Mouse (Mus musculus) intestine, embryonic 14.5 days (tissue): ENCODE results near the gene Arl5c. TPM values are rescaled to one million over a fixed set of nuclear protein-coding genes. Genes with fewer than 3 reads are reported as not detected.

Source experiments
- ATAC-seq: fragments of 200-750 bp; cut with Nextera tagmentation; replicated peaks from 2 replicates; pipeline ENCODE4 v1.8.0; 2017; ENCODE audit warnings: low read depth, moderate number of reproducible peaks, moderate TSS enrichment, moderate library complexity; ENCODE audit not compliant: low FRiP score, low TSS enrichment
- DNase-seq: peaks from one replicate; pipeline ENCODE4 v3.0.0-alpha.2; 2018; ENCODE audit warnings: low spot score
- H3K27ac ChIP-seq: fragments of 300-500 bp; sonication (generic); 2 replicates; pipeline ENCODE4 v1.5.1; 2014; ENCODE audit warnings: low read depth, mild to moderate bottlenecking, control low read depth
- H3K27me3 ChIP-seq: fragments of 300-500 bp; sonication (generic); replicated peaks from 2 replicates; pipeline ENCODE4 v1.6.1; 2014; ENCODE audit warnings: low read length, control low read depth; ENCODE audit not compliant: control insufficient read depth, insufficient read depth
- H3K36me3 ChIP-seq: fragments of 300-500 bp; sonication (generic); 2 replicates; pipeline ENCODE4 v1.6.1; 2014; ENCODE audit warnings: low read length, control low read depth; ENCODE audit not compliant: control insufficient read depth, insufficient read depth
- H3K4me1 ChIP-seq: fragments of 300-500 bp; sonication (generic); replicated peaks from 2 replicates; pipeline ENCODE4 v1.6.1; 2014; ENCODE audit warnings: low read length, control low read depth, mixed read lengths; ENCODE audit not compliant: control insufficient read depth, insufficient read depth
- H3K4me2 ChIP-seq: fragments of 300-500 bp; sonication (generic); 2 replicates; pipeline ENCODE4 v1.6.1; 2014; ENCODE audit warnings: low read length
- H3K4me3 ChIP-seq: fragments of 300-500 bp; sonication (generic); 2 replicates; pipeline ENCODE4 v1.5.1; 2014; ENCODE audit warnings: low read depth, low read length, control low read depth, mixed read lengths
- H3K9ac ChIP-seq: fragments of 300-500 bp; sonication (generic); 2 replicates; pipeline ENCODE4 v1.6.1; 2014; ENCODE audit warnings: mild to moderate bottlenecking, low read length
- H3K9me3 ChIP-seq: fragments of 300-500 bp; sonication (generic); 2 replicates; pipeline ENCODE4 v1.6.1; 2016; ENCODE audit warnings: low read length, control low read depth; ENCODE audit not compliant: control insufficient read depth
- WGBS: fragments of 180-500 bp; shearing (Covaris S2); extraction: QIAGEN DNeasy Blood & Tissue Kit; methylation state at CpG from one replicate; pipeline ENCODE4 v1.1.7; 2014; 5-methylcytosine and 5-hydroxymethylcytosine counted together
- polyA plus RNA-seq: library from polyadenylated mRNA; unstranded; fragments of >200 nt; fragmentation: Nextera tagmentation; extraction: Ambion mirVana; gene quantifications from 2 replicates; pipeline ENCODE4 v1.2.1, GENCODE M21; 2014

Arl5c gene
- polyA plus RNA-seq, 1 experiment from 2014 or later = 13.8 TPM

DNA sequence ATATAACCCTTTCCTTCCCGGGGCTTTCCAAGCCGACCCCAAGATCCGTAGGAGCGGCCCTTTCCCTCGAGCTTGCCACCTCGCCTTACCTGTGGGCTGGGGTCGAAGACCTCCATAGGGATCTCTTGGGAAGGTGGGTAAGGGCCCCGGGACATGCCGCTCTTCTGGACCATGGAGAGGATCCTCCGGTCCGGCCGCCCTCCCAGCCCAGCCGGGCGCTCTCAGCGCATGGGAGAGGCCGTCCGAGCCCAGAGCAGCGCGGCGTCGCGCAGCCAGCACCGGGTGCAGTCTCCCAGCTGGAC lies 26.2 kb upstream of the Arl5c start:
- H3K9ac ChIP-seq = peak overlapping the region; percentile 71
- 0 out of 2 replicates have a peak, but pooled peaks cover 6% of the 10 kb centered on the region for H3K36me3 ChIP-seq
- peak overlapping the region; percentile 92 for H3K4me2 ChIP-seq
- H3K9me3 ChIP-seq = no peaks in the 10 kb centered on the region
- peaks cover 27% of the 10 kb centered on the region for H3K4me1 ChIP-seq
- no peaks in the 10 kb centered on the region for H3K27me3 ChIP-seq
- WGBS = 1% methylated on average over 12 of the region's 23 CpGs
- H3K4me3 ChIP-seq = peak overlapping the region; percentile 80
- peak overlapping the region; percentile 89 for H3K27ac ChIP-seq
- DNase-seq (peak; percentile 71), ATAC-seq (peak; percentile 21)

DNA sequence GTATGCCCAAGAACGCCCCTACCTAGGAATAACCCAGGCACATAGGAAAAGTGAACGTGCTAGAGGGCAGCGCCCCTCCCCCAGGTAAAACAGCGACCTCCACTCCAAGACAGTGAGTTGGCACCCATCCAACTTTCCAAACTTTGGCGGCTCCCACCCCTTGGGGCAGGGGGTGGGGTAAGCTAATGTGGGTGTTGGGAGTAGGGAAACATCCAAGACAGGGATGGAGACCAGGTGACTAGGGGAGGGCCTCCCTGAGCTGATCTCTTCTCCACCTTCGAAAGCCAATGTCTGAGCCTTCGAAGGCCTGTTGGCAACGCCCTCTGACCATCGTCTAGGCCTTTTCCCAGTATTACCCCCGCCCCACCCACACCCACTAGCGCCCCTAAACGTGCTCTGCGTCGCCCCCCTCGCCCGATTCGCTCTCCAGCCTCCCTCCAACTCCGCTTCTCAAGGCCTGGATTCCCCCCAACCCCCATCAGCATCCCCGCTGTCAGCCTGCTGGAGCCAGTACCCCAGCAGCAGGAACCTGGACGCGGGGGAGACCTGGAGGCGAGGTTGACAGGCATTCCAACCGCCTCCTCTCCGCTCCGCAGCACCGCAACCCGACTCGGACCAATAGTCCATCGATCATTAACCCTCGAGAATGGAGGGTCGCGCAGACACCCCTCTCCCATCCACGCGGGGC lies 25.7 kb upstream of the Arl5c start:
- peaks cover 27% of the 10 kb centered on the region for H3K4me1 ChIP-seq
- DNase-seq = peak; percentile 73
- H3K36me3 ChIP-seq = 0 out of 2 replicates have a peak, but pooled peaks cover 7% of the 10 kb centered on the region
- H3K4me3 ChIP-seq = peak overlapping the region; percentile 80
- peak overlapping the region; percentile 71 for H3K9ac ChIP-seq
- peak overlapping the region; percentile 89; the same call in 1 of the 2 replicates for H3K27ac ChIP-seq
- peak overlapping the region; percentile 92 for H3K4me2 ChIP-seq
- H3K27me3 ChIP-seq = no peaks in the 10 kb centered on the region
- H3K9me3 ChIP-seq = no peaks in the 10 kb centered on the region
- WGBS = 3% methylated on average over 30 of the region's 34 CpGs
- ATAC-seq = peak; percentile 12; the same call in 1 of the 2 replicates

DNA sequence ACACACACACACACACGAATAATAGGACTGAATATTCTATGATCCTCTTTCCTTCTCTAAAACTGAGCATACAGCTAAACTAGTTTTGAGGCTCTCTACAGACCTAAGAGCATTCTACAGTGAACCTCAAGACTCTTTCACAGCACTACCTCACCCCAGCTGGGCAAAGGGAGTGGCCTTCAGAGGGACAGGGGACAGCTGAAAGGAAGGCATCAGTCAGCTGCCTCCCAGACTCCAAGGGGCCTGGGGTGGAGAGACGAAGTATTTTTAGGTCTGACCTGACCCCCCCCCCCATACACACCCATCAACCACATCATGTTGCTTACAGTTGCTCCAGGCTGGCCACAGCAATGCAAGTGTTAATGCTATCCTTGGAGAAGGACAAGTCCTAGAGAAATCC lies 25.1 kb upstream of the Arl5c start:
- no peak for DNase-seq
- Histone ChIP-seq H3K4me2 (peak overlapping the region; percentile 92), H3K27me3 (no peaks in the 10 kb centered on the region), H3K27ac (0 out of 2 replicates have a peak overlapping the region, but pooled peaks have one; percentile 4), H3K9me3 (no peaks in the 10 kb centered on the region), H3K36me3 (0 out of 2 replicates have a peak, but pooled peaks cover 7% of the 10 kb centered on the region), H3K4me3 (peak overlapping the region; percentile 80), H3K4me1 (peaks cover 27% of the 10 kb centered on the region), H3K9ac (no peak overlapping the region; the same call in 1 of the 2 replicates)
- WGBS = 49% methylated on average over 2 of the region's 2 CpGs
- no peak for ATAC-seq

DNA sequence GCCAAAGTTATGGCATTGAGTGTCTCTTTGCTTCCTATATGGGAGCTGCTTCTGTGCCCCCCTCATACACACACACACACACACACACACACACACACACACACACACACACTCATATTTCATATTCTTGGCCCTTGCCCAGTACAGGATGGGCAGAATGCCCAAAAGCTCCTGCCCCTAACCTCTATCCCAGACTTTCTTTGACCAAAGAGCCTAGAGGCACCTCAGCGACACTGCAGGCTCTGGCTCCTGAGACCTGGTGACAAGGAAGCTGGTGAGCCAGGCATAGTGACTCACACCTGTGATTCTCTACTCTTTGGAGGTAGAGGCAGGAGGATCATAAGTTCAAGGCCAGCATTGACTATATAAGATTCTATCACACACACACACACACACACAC lies 24.7 kb upstream of the Arl5c start:
- Histone ChIP-seq H3K27me3 (no peaks in the 10 kb centered on the region), H3K4me3 (no peak overlapping the region), H3K4me2 (peak overlapping the region; percentile 92; the same call in 1 of the 2 replicates), H3K36me3 (0 out of 2 replicates have a peak, but pooled peaks cover 7% of the 10 kb centered on the region), H3K9me3 (no peaks in the 10 kb centered on the region), H3K9ac (no peak overlapping the region), H3K4me1 (peaks cover 25% of the 10 kb centered on the region), H3K27ac (no peak overlapping the region)
- ATAC-seq (no peak), DNase-seq (no peak)
- WGBS = 71% methylated on average over 1 of the region's 1 CpGs

DNA sequence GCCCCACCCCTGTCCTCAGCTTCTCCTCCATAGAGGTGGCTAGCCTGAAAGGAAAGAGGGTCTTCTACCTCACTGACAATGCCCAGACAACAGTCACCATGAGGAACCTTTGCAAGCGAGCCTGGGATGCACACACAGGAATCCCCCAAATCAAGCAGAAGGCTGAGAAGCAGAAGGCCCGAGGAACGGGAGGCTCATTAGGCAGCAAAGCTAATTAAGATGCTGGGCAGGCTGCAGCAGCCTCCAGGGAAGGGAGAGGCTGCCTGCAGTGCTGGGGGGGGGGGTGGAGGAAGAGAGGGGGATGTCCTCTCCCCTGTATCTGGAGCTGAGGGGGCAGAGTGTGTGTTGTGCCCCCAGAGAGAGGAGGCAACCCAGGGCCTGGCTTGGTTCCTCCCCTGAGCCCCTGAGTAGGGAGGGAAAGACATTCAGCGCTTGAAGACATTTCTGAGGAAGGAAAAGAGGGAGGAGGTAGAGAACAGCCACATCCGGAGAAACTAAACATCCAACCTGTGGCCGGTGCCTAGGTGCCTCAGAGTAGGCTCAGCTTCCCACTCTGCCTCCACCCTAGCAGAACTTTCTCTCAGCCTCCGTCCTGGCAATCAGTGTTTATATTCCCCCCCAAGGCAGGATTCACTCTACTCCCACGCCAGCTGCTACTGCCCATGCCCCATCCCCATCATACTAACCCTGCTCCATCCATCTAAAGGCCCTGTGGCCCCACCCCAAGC lies 24.1 kb upstream of the Arl5c start:
- no peak overlapping the region for H3K4me3 ChIP-seq
- no peak overlapping the region for H3K27ac ChIP-seq
- ATAC-seq = no peak
- H3K9ac ChIP-seq = no peak overlapping the region
- DNase-seq = no peak
- H3K4me1 ChIP-seq = peaks cover 24% of the 10 kb centered on the region
- no peaks in the 10 kb centered on the region for H3K27me3 ChIP-seq
- no peak overlapping the region for H3K4me2 ChIP-seq
- H3K36me3 ChIP-seq = peaks cover 11% of the 10 kb centered on the region; the same call in 1 of the 2 replicates
- WGBS = 39% methylated on average over 8 of the region's 8 CpGs
- no peaks in the 10 kb centered on the region for H3K9me3 ChIP-seq

DNA sequence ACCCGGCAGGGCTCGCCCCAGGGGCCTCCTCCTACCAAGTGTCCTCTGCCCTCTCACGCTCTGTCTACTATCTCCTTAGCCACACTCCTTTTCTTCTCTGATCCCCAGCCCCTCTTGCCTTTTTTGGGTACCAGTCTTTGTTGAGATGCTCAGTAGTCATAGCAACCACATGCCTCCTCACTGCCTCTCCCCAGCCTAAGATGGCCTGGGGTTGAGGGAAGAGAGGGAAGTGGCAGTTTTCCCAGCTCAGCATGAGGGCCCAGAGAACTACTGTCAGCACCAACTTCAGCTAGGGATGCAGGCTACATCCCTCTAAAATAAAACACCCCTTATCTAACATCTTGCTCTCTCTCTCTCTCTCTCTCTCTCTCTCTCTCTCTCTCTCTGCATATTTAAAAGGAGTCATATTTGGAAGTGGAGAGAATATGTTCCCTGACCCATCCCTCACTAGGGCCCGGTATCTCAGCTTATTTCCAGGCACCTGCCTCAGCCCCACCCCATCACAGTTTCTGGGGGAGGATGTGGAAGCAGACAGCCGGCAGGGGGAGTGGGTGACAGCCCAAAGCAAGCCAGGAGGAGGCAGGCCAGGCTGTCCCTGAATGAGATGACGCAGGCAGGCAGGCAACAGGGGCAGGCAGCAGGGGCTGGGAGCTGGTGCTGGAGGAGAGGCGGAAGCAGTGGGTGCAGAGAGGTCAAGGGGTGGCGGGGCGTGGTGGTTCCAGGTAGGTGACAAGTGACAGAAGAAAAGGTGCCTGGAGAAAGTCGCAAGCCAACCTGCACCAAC lies 23.1 kb upstream of the Arl5c start:
- H3K4me2 ChIP-seq = no peak overlapping the region
- DNase-seq = no peak
- H3K4me3 ChIP-seq = no peak overlapping the region
- no peak overlapping the region for H3K9ac ChIP-seq
- H3K27me3 ChIP-seq = no peaks in the 10 kb centered on the region
- H3K27ac ChIP-seq = no peak overlapping the region
- 45% methylated on average over 10 of the region's 10 CpGs for WGBS
- H3K4me1 ChIP-seq = peaks cover 24% of the 10 kb centered on the region
- ATAC-seq = no peak
- peaks cover 18% of the 10 kb centered on the region; the same call in 1 of the 2 replicates for H3K36me3 ChIP-seq
- no peaks in the 10 kb centered on the region for H3K9me3 ChIP-seq

DNA sequence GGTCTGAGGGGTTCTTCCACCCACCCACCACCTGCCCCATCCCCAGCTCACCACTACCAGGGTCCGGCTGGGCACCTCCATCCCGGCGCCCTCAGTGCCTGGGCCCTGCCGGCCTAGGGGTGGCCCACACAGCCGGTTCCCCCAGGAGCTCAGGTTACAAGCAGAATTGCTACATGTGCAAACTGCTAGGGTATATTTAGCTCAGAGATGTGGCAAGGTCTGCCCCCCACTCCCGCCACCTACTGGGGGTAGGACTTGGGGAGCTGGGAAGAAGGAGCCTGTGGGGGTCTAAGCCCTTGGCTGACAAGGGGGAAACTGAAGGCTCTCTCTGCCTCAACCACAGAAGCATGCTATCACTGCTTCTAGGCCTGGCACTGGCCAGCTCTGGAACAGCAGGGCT lies 22.2 kb upstream of the Arl5c start:
- ATAC-seq (no peak), DNase-seq (no peak)
- Histone ChIP-seq H3K4me3 (no peak overlapping the region), H3K9ac (no peak overlapping the region), H3K27ac (no peak overlapping the region), H3K4me2 (no peak overlapping the region), H3K36me3 (peaks cover 18% of the 10 kb centered on the region; the same call in 1 of the 2 replicates), H3K4me1 (peaks cover 23% of the 10 kb centered on the region), H3K27me3 (no peaks in the 10 kb centered on the region), H3K9me3 (no peaks in the 10 kb centered on the region)
- 78% methylated on average over 6 of the region's 6 CpGs for WGBS

DNA sequence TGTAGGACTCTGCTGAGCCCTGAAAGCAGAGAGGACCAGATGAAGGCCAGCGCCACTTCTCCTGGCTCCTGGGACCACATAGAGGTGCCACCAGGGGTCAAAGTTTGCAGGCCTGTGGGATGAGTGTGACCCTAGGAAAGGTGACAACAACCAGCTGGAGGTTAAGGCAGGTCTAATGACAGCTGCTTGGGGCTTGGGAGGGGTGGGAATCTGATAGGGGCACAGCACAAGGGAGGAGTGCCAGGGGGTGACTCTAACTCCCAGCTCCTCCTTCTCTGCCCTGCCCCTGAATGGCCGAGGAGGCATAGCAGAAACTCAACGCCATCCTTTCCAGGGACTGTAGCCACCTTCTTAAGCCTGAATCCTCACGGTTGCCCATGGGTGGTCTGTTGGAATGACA lies 20.8 kb upstream of the Arl5c start:
- WGBS = 65% methylated on average over 4 of the region's 4 CpGs
- Histone ChIP-seq H3K4me3 (no peak overlapping the region), H3K27me3 (no peaks in the 10 kb centered on the region), H3K4me1 (peaks cover 18% of the 10 kb centered on the region), H3K9me3 (no peaks in the 10 kb centered on the region), H3K36me3 (peaks cover 18% of the 10 kb centered on the region; the same call in 1 of the 2 replicates), H3K4me2 (no peak overlapping the region), H3K27ac (no peak overlapping the region), H3K9ac (no peak overlapping the region)
- no peak for ATAC-seq
- no peak for DNase-seq
